Mouse (Mus musculus) heart, embryonic 15.5 days (tissue): ENCODE measurements around the gene Tln2. TPM values are rescaled to one million over a fixed set of nuclear protein-coding genes. Genes with fewer than 3 reads are reported as not detected.

Experiments used
- ATAC-seq: fragments of 200-750 bp; cut with Nextera tagmentation; replicated peaks from 2 replicates; pipeline ENCODE4 v1.8.0; 2017; ENCODE audit warnings: low read depth, moderate TSS enrichment; ENCODE audit not compliant: insufficient number of reproducible peaks, insufficient read depth, low FRiP score
- H3K27ac ChIP-seq: fragments of 300-500 bp; sonication (generic); 2 replicates; pipeline ENCODE4 v1.5.1; 2015; ENCODE audit warnings: mild to moderate bottlenecking, inconsistent platforms
- H3K27me3 ChIP-seq: fragments of 300-500 bp; sonication (generic); 2 replicates; pipeline ENCODE4 v1.6.1; 2015; ENCODE audit warnings: inconsistent platforms
- H3K36me3 ChIP-seq: fragments of 300-500 bp; sonication (generic); 2 replicates; pipeline ENCODE4 v1.6.1; 2015; ENCODE audit warnings: mild to moderate bottlenecking, inconsistent platforms
- H3K4me1 ChIP-seq: fragments of 300-500 bp; sonication (generic); replicated peaks from 2 replicates; pipeline ENCODE4 v1.6.1; 2015; ENCODE audit warnings: inconsistent platforms
- H3K4me2 ChIP-seq: fragments of 300-500 bp; sonication (generic); 2 replicates; pipeline ENCODE4 v1.6.1; 2015; ENCODE audit warnings: inconsistent platforms, mild to moderate bottlenecking, moderate library complexity
- H3K4me3 ChIP-seq: fragments of 300-500 bp; sonication (generic); 2 replicates; pipeline ENCODE4 v1.5.1; 2015; ENCODE audit warnings: mild to moderate bottlenecking, inconsistent platforms
- H3K9ac ChIP-seq: fragments of 300-500 bp; sonication (generic); 2 replicates; pipeline ENCODE4 v1.6.1; 2015; ENCODE audit warnings: mild to moderate bottlenecking, inconsistent platforms
- H3K9me3 ChIP-seq: fragments of 300-500 bp; sonication (generic); replicated peaks from 2 replicates; pipeline ENCODE4 v1.6.1; 2016; ENCODE audit warnings: inconsistent platforms
- WGBS: fragments of 180-500 bp; shearing (Covaris S2); methylation state at CpG from one replicate; pipeline ENCODE4 v1.1.7; 2015; ENCODE audit warnings: mixed read lengths; 5-methylcytosine and 5-hydroxymethylcytosine counted together
- polyA plus RNA-seq: library from polyadenylated mRNA; unstranded; fragments of >200 nt; fragmentation: Nextera tagmentation; extraction: Ambion mirVana; gene quantifications from 2 replicates; pipeline ENCODE4 v1.2.1, GENCODE M21; 2015

Tln2 gene
- polyA plus RNA-seq, 1 experiment from 2014 or later, result 65.7 TPM

GRCm38 (mm10) chr9:67236987-67237386, 322.5 kb downstream of the Tln2 start:
- no peak overlapping the region for H3K9ac ChIP-seq
- no peaks in the 10 kb centered on the region for H3K9me3 ChIP-seq
- no peak overlapping the region for H3K4me2 ChIP-seq
- H3K4me3 ChIP-seq, result no peak overlapping the region
- peaks cover 6% of the 10 kb centered on the region; the same call in 1 of the 2 replicates for H3K4me1 ChIP-seq
- no peak for ATAC-seq
- H3K27ac ChIP-seq, result no peak overlapping the region
- no peaks in the 10 kb centered on the region for H3K27me3 ChIP-seq
- peaks cover 20% of the 10 kb centered on the region; the same call in 1 of the 2 replicates for H3K36me3 ChIP-seq
- WGBS, result 65% methylated on average over 3 of the region's 3 CpGs

- no peak overlapping the region for H3K9ac ChIP-seq
- ATAC-seq, result no peak
- peaks cover 7% of the 10 kb centered on the region; the same call in 1 of the 2 replicates for H3K4me1 ChIP-seq
- no peaks in the 10 kb centered on the region for H3K27me3 ChIP-seq
- H3K9me3 ChIP-seq, result no peaks in the 10 kb centered on the region
- no peak overlapping the region for H3K4me3 ChIP-seq
- WGBS, result 59% methylated on average over 12 of the region's 12 CpGs
- peaks cover 12% of the 10 kb centered on the region; the same call in 1 of the 2 replicates for H3K36me3 ChIP-seq
- no peak overlapping the region for H3K4me2 ChIP-seq
- no peak overlapping the region for H3K27ac ChIP-seq
Measured at GRCm38 (mm10) chr9:67235441-67236217, 323.9 kb downstream of the Tln2 start.

GRCm38 (mm10) chr9:67229033-67229432, 330.5 kb downstream of the Tln2 start:
- WGBS, result 72% methylated on average over 5 of the region's 5 CpGs
- H3K27ac ChIP-seq, result no peak overlapping the region
- no peak overlapping the region for H3K9ac ChIP-seq
- H3K4me1 ChIP-seq, result peaks cover 4% of the 10 kb centered on the region; the same call in 1 of the 2 replicates
- no peak for ATAC-seq
- peaks cover 33% of the 10 kb centered on the region; the same call in 1 of the 2 replicates for H3K36me3 ChIP-seq
- no peak overlapping the region for H3K4me2 ChIP-seq
- H3K27me3 ChIP-seq, result no peaks in the 10 kb centered on the region
- no peak overlapping the region for H3K4me3 ChIP-seq
- no peaks in the 10 kb centered on the region for H3K9me3 ChIP-seq

- Histone ChIP-seq H3K4me3 (no peak overlapping the region), H3K4me2 (no peak overlapping the region), H3K4me1 (0 out of 2 replicates have a peak, but pooled peaks cover 3% of the 10 kb centered on the region), H3K9me3 (no peaks in the 10 kb centered on the region), H3K27me3 (no peaks in the 10 kb centered on the region), H3K27ac (no peak overlapping the region), H3K9ac (no peak overlapping the region), H3K36me3 (peaks cover 39% of the 10 kb centered on the region)
- 60% methylated on average over 3 of the region's 3 CpGs for WGBS
- ATAC-seq, result no peak
Measured at GRCm38 (mm10) chr9:67220388-67220787, 339.1 kb downstream of the Tln2 start.

GRCm38 (mm10) chr9:67218001-67218400, 341.5 kb downstream of the Tln2 start:
- H3K4me1 ChIP-seq, result peaks cover 23% of the 10 kb centered on the region
- peaks cover 23% of the 10 kb centered on the region for H3K36me3 ChIP-seq
- no peak overlapping the region for H3K4me3 ChIP-seq
- no peak overlapping the region for H3K9ac ChIP-seq
- no peaks in the 10 kb centered on the region for H3K27me3 ChIP-seq
- H3K9me3 ChIP-seq, result no peaks in the 10 kb centered on the region
- no peak for ATAC-seq
- H3K4me2 ChIP-seq, result no peak overlapping the region
- no peak overlapping the region for H3K27ac ChIP-seq
- 68% methylated on average over 9 of the region's 9 CpGs for WGBS

- WGBS, result 63% methylated on average over 3 of the region's 3 CpGs
- no peak overlapping the region for H3K27ac ChIP-seq
Measured at GRCm38 (mm10) chr9:67214191-67214985, 345.1 kb downstream of the Tln2 start.

GRCm38 (mm10) chr9:67213275-67213674, 346.2 kb downstream of the Tln2 start:
- Histone ChIP-seq H3K27me3 (no peaks in the 10 kb centered on the region), H3K4me3 (no peak overlapping the region), H3K9ac (0 out of 2 replicates have a peak overlapping the region, but pooled peaks have one; percentile 13), H3K27ac (no peak overlapping the region), H3K36me3 (no peaks in the 10 kb centered on the region), H3K4me1 (peaks cover 35% of the 10 kb centered on the region), H3K4me2 (peak overlapping the region; percentile 45), H3K9me3 (no peaks in the 10 kb centered on the region)
- WGBS, result 42% methylated on average over 6 of the region's 6 CpGs
- ATAC-seq, result peak; percentile 63; the same call in 1 of the 2 replicates

More at GRCm38 (mm10) chr9:67214191-67214985, 345.1 kb downstream of the Tln2 start:
- Histone ChIP-seq H3K36me3 (no peaks in the 10 kb centered on the region; the same call in 1 of the 2 replicates), H3K9me3 (no peaks in the 10 kb centered on the region), H3K27me3 (no peaks in the 10 kb centered on the region), H3K4me3 (no peak overlapping the region), H3K4me1 (peaks cover 27% of the 10 kb centered on the region), H3K4me2 (no peak overlapping the region), H3K9ac (no peak overlapping the region)
- ATAC-seq, result no peak

GRCm38 (mm10) chr9:67211220-67211619, 348.3 kb downstream of the Tln2 start:
- WGBS, result 91% methylated on average over 4 of the region's 4 CpGs
- Histone ChIP-seq H3K4me1 (peaks cover 42% of the 10 kb centered on the region), H3K4me3 (no peak overlapping the region)

GRCm38 (mm10) chr9:67209451-67209850, 350.1 kb downstream of the Tln2 start:
- 87% methylated on average over 9 of the region's 9 CpGs for WGBS
- Histone ChIP-seq H3K9me3 (no peaks in the 10 kb centered on the region), H3K27me3 (no peaks in the 10 kb centered on the region), H3K9ac (no peak overlapping the region), H3K36me3 (no peaks in the 10 kb centered on the region), H3K4me1 (peaks cover 36% of the 10 kb centered on the region), H3K4me3 (no peak overlapping the region), H3K4me2 (no peak overlapping the region), H3K27ac (no peak overlapping the region)
- no peak for ATAC-seq

More at GRCm38 (mm10) chr9:67211220-67211619, 348.3 kb downstream of the Tln2 start:
- no peak for ATAC-seq
- H3K36me3 ChIP-seq, result no peaks in the 10 kb centered on the region
- H3K4me2 ChIP-seq, result no peak overlapping the region
- H3K9me3 ChIP-seq, result no peaks in the 10 kb centered on the region
- H3K27me3 ChIP-seq, result no peaks in the 10 kb centered on the region
- no peak overlapping the region for H3K9ac ChIP-seq
- H3K27ac ChIP-seq, result no peak overlapping the region

- no peak for ATAC-seq
- Histone ChIP-seq H3K36me3 (no peaks in the 10 kb centered on the region), H3K4me1 (peaks cover 25% of the 10 kb centered on the region), H3K4me2 (no peak overlapping the region), H3K27me3 (no peaks in the 10 kb centered on the region), H3K9me3 (no peaks in the 10 kb centered on the region), H3K9ac (no peak overlapping the region), H3K4me3 (no peak overlapping the region), H3K27ac (no peak overlapping the region)
- WGBS, result 29% methylated on average over 3 of the region's 3 CpGs
Measured at GRCm38 (mm10) chr9:67208420-67208819, 351.1 kb downstream of the Tln2 start.

- Histone ChIP-seq H3K36me3 (no peaks in the 10 kb centered on the region), H3K9ac (no peak overlapping the region), H3K4me1 (peaks cover 20% of the 10 kb centered on the region), H3K9me3 (no peaks in the 10 kb centered on the region), H3K27me3 (no peaks in the 10 kb centered on the region), H3K27ac (no peak overlapping the region), H3K4me3 (no peak overlapping the region), H3K4me2 (no peak overlapping the region)
- no peak for ATAC-seq
- WGBS, result 46% methylated on average over 4 of the region's 4 CpGs
Measured at GRCm38 (mm10) chr9:67205175-67205574, 354.3 kb downstream of the Tln2 start.
